Mouse (Mus musculus): ENCODE data around the gene Vsir. TPM values are rescaled to one million over a fixed set of nuclear protein-coding genes. Genes with fewer than 3 reads are reported as not detected.

Vsir gene
- polyA plus RNA-seq, 1 experiment from 2014 or later: 5.5 TPM

DNA sequence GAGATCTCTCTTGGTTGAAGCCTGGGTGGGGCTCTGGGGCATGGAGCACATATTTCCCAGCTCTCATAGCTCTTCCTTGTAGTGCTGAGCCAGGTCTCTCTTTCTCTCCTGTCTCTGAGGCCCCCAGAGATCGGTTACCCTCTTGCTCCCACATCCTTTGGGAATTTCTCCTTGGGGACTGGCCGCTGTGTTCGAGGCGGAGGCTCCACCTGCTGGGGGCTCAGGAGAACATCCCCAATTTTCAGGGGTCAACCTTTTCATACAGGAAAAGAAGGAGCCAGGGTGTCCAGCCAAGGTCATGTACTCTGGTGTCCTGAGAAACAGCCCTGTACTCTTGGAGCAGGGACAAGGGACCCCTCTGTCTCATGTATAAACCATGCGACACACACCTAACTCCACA, 65.1 kb downstream of the Vsir start:
- 23% methylated on average over 5 of the region's 5 CpGs for WGBS
- Histone ChIP-seq H3K36me3 (no peaks in the 10 kb centered on the region), H3K27me3 (peaks cover 11% of the 10 kb centered on the region), H3K9me3 (replicated peaks) (no peaks in the 10 kb centered on the region), H3K4me3 (replicated peaks) (no peak overlapping the region), H3K27ac (replicated peaks) (no peak overlapping the region), H3K4me2 (replicated peaks) (no peak overlapping the region), H3K9ac (no peak overlapping the region), H3K4me1 (no peaks in the 10 kb centered on the region)
- no peak for ATAC-seq (ENCODE audit: insufficient number of reproducible peaks, low FRiP score, low TSS enrichment, low read depth)

- Histone ChIP-seq H3K27ac (replicated peaks) (no peak overlapping the region), H3K9me3 (replicated peaks) (no peaks in the 10 kb centered on the region), H3K36me3 (no peaks in the 10 kb centered on the region), H3K4me3 (replicated peaks) (no peak overlapping the region), H3K4me2 (replicated peaks) (no peak overlapping the region), H3K4me1 (no peaks in the 10 kb centered on the region), H3K9ac (no peak overlapping the region), H3K27me3 (peaks cover 11% of the 10 kb centered on the region)
- no peak for ATAC-seq (ENCODE audit: insufficient number of reproducible peaks, low FRiP score, low TSS enrichment, low read depth)
- 79% methylated on average over 2 of the region's 2 CpGs for WGBS
Measured at GRCm38 (mm10) chr10:60413756-60414155, 67.1 kb downstream of the Vsir start.

DNA sequence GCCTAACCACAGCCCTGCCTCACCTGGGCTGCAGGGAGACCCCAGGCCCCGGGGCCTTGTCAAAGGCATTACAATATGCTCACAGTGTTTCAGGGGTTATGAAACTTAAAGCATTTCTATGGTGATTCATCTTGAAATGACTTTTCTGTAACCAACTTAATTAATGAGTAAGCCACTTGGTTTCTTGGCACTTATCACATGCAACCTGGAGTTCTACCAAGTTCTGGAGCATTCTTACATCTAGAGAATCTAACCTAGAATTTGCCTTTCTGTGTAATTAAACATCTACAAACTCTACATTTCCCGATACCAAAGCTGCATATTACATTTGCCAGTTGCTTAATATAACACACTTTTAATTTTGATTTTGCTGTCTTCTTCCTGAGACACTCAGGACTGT, 70.4 kb downstream of the Vsir start:
- ATAC-seq (ENCODE audit: insufficient number of reproducible peaks, low FRiP score, low TSS enrichment, low read depth): no peak
- Histone ChIP-seq H3K9me3 (replicated peaks) (no peaks in the 10 kb centered on the region), H3K4me3 (replicated peaks) (no peak overlapping the region), H3K36me3 (no peaks in the 10 kb centered on the region), H3K27me3 (no peaks in the 10 kb centered on the region), H3K27ac (replicated peaks) (no peak overlapping the region), H3K4me2 (replicated peaks) (no peak overlapping the region), H3K4me1 (no peaks in the 10 kb centered on the region), H3K9ac (no peak overlapping the region)
- 77% methylated on average over 2 of the region's 2 CpGs for WGBS

GRCm38 (mm10) chr10:60418137-60418536, 71.5 kb downstream of the Vsir start:
- WGBS: 15% methylated on average over 3 of the region's 3 CpGs
- Histone ChIP-seq H3K27me3 (no peaks in the 10 kb centered on the region), H3K9me3 (replicated peaks) (no peaks in the 10 kb centered on the region), H3K27ac (replicated peaks) (no peak overlapping the region), H3K4me1 (no peaks in the 10 kb centered on the region), H3K4me2 (replicated peaks) (no peak overlapping the region), H3K9ac (no peak overlapping the region), H3K36me3 (no peaks in the 10 kb centered on the region), H3K4me3 (replicated peaks) (no peak overlapping the region)
- ATAC-seq (ENCODE audit: insufficient number of reproducible peaks, low FRiP score, low TSS enrichment, low read depth): peak; percentile 12; the same call in 1 of the 2 replicates

GRCm38 (mm10) chr10:60419624-60420023, 73.0 kb downstream of the Vsir start:
- no peaks in the 10 kb centered on the region for H3K9me3 ChIP-seq (replicated peaks)
- H3K4me1 ChIP-seq: no peaks in the 10 kb centered on the region
- H3K36me3 ChIP-seq: no peaks in the 10 kb centered on the region
- no peak overlapping the region for H3K27ac ChIP-seq (replicated peaks)
- no peak overlapping the region for H3K4me3 ChIP-seq (replicated peaks)
- no peak overlapping the region for H3K9ac ChIP-seq
- no peak for ATAC-seq (ENCODE audit: insufficient number of reproducible peaks, low FRiP score, low TSS enrichment, low read depth)
- no peak overlapping the region for H3K4me2 ChIP-seq (replicated peaks)
- 28% methylated on average over 4 of the region's 4 CpGs for WGBS
- no peaks in the 10 kb centered on the region for H3K27me3 ChIP-seq

Other genes starting within 250 kb of the Vsir start
- 11.9 and 12.2 TPM in 2 replicates for gene Spock2, start 240.6 kb upstream of the Vsir start, polyA plus RNA-seq (2015; fragmentation: Nextera tagmentation; extraction: Ambion mirVana)
- gene Chst3, start 127.6 kb upstream of the Vsir start, polyA plus RNA-seq (2015; fragmentation: Nextera tagmentation; extraction: Ambion mirVana): 2.8 TPM in 2 replicates
- 165 and 167 TPM in 2 replicates for gene Psap, start 69.2 kb upstream of the Vsir start, polyA plus RNA-seq (2015; fragmentation: Nextera tagmentation; extraction: Ambion mirVana)
- 1.3 and 2.3 TPM in 2 replicates for gene Gm17455, start 52.9 kb downstream of the Vsir start, polyA plus RNA-seq (2015; fragmentation: Nextera tagmentation; extraction: Ambion mirVana)

Data from embryonic facial prominence, embryonic 15.5 days (tissue).